8 mouse cellular contexts compared by ENCODE assay signal in genomic region chr3:107334202-107334934, GRCm38 (mm10). TPM values are rescaled to one million over a fixed set of nuclear protein-coding genes. Genes with fewer than 3 reads are reported as not detected.
DNase-seq lines count a peak whose midpoint lies in the region; ATAC-seq lines count a peak whose summit lies in the region.

No protein-coding gene starts in this region.

- ATAC-seq in embryonic facial prominence, embryonic 15.5 days (ENCODE audit: insufficient number of reproducible peaks, low FRiP score, low TSS enrichment, low read depth) = no peak
- ATAC-seq in limb, embryonic 15.5 days (ENCODE audit: insufficient number of reproducible peaks, low FRiP score, low TSS enrichment, low read depth) = no peak

- peak overlapping the region; percentile 98 for H3K27ac ChIP-seq in heart, embryonic 10.5 days
- H3K27ac ChIP-seq in embryonic facial prominence, embryonic 15.5 days (replicated peaks) = peak overlapping the region; percentile 96
- peak overlapping the region; percentile 96 for H3K27ac ChIP-seq in limb, embryonic 15.5 days

- H3K27me3 ChIP-seq in heart, embryonic 10.5 days (ENCODE audit: insufficient read depth, poor library complexity, severe bottlenecking) = no peaks in the 10 kb centered on the region
- H3K27me3 ChIP-seq in embryonic facial prominence, embryonic 15.5 days = no peaks in the 10 kb centered on the region
- no peaks in the 10 kb centered on the region for H3K27me3 ChIP-seq in limb, embryonic 15.5 days

- intact Hi-C loops in heart, postnatal 14 days (cut with DNase I) = loop anchor here (5.0 kb wide), 1 partner anchor 97 kb away; the partner anchor contains the start of gene Prok1

- peaks cover 22% of the 10 kb centered on the region for H3K4me1 ChIP-seq in heart, embryonic 10.5 days
- H3K4me1 ChIP-seq in embryonic facial prominence, embryonic 15.5 days = peaks cover 28% of the 10 kb centered on the region
- peaks cover 28% of the 10 kb centered on the region for H3K4me1 ChIP-seq in limb, embryonic 15.5 days

- 11% methylated on average over 12 of the region's 12 CpGs for WGBS in heart, embryonic 10.5 days
- WGBS in embryonic facial prominence, embryonic 15.5 days = 10% methylated on average over 12 of the region's 12 CpGs
- 11% methylated on average over 12 of the region's 12 CpGs for WGBS in limb, embryonic 15.5 days

- peaks cover 17% of the 10 kb centered on the region for H3K36me3 ChIP-seq in heart, embryonic 10.5 days
- peaks cover 14% of the 10 kb centered on the region for H3K36me3 ChIP-seq in embryonic facial prominence, embryonic 15.5 days
- peaks cover 16% of the 10 kb centered on the region for H3K36me3 ChIP-seq in limb, embryonic 15.5 days

- H3K4me2 ChIP-seq in embryonic facial prominence, embryonic 15.5 days (replicated peaks) = peak overlapping the region; percentile 65
- H3K4me2 ChIP-seq in limb, embryonic 15.5 days = peak overlapping the region; percentile 74

- H3K4me3 ChIP-seq in heart, embryonic 10.5 days = peak overlapping the region; percentile 92
- H3K4me3 ChIP-seq in embryonic facial prominence, embryonic 15.5 days (replicated peaks) = peak overlapping the region; percentile 96
- peak overlapping the region; percentile 93 for H3K4me3 ChIP-seq in limb, embryonic 15.5 days

- H3K9me3 ChIP-seq in heart, embryonic 10.5 days = no peaks in the 10 kb centered on the region
- H3K9me3 ChIP-seq in embryonic facial prominence, embryonic 15.5 days (replicated peaks) = no peaks in the 10 kb centered on the region
- H3K9me3 ChIP-seq in limb, embryonic 15.5 days = no peaks in the 10 kb centered on the region

- DNase-seq in heart, embryonic 10.5 days (ENCODE audit: low spot score) = no peak
- DNase-seq in heart, postnatal 14 days = no peak
- peak; percentile 23 for DNase-seq in 3134 (ENCODE audit: extremely low read depth, insufficient read length, low spot score)
- DNase-seq in urinary bladder, postnatal 25 days (ENCODE audit: low spot score) = no peak
- DNase-seq in thymus, postnatal 25 days = no peak
- DNase-seq in cerebellum, adult 11-12 months = no peak

- peak overlapping the region; percentile 84 for H3K9ac ChIP-seq in embryonic facial prominence, embryonic 15.5 days
- H3K9ac ChIP-seq in limb, embryonic 15.5 days = peak overlapping the region; percentile 85

RNA-seq across cellular contexts. Expression of gene Rbm15, which starts 0.9 kb away (rescaled TPM):
- polyA plus RNA-seq in heart, embryonic 10.5 days (2016; fragmentation: Nextera tagmentation; extraction: Ambion mirVana) = 11.8 and 13.3 TPM in 2 replicates
- 10 to 100 TPM; 24.3 to 26.0 TPM for total RNA-seq in heart, postnatal 14 days (2021)
- 12.7 and 13.0 TPM in 2 replicates for polyA plus RNA-seq in embryonic facial prominence, embryonic 15.5 days (2015; fragmentation: Nextera tagmentation; extraction: Ambion mirVana)
- polyA plus RNA-seq in limb, embryonic 15.5 days (2015; fragmentation: Nextera tagmentation; extraction: Ambion mirVana) = 11.6 and 12.8 TPM in 2 replicates

RNA-seq across cellular contexts. Expression of gene Slc16a4, which starts 43.3 kb away (rescaled TPM):
- 1.5 and 1.7 TPM in 2 replicates for polyA plus RNA-seq in heart, embryonic 10.5 days (2016; fragmentation: Nextera tagmentation; extraction: Ambion mirVana)
- total RNA-seq in heart, postnatal 14 days (2021) = under 1 TPM; 0.37 to 0.60 TPM
- polyA plus RNA-seq in embryonic facial prominence, embryonic 15.5 days (2015; fragmentation: Nextera tagmentation; extraction: Ambion mirVana) = 4.0 and 4.7 TPM in 2 replicates
- polyA plus RNA-seq in limb, embryonic 15.5 days (2015; fragmentation: Nextera tagmentation; extraction: Ambion mirVana) = 6.7 and 7.1 TPM in 2 replicates

RNA-seq across cellular contexts. Expression of gene Lamtor5, which starts 55.7 kb away (rescaled TPM):
- 157 and 163 TPM in 2 replicates for polyA plus RNA-seq in heart, embryonic 10.5 days (2016; fragmentation: Nextera tagmentation; extraction: Ambion mirVana)
- total RNA-seq in heart, postnatal 14 days (2021) = 10 to 100 TPM; 63.2 to 71.3 TPM
- 184 and 198 TPM in 2 replicates for polyA plus RNA-seq in embryonic facial prominence, embryonic 15.5 days (2015; fragmentation: Nextera tagmentation; extraction: Ambion mirVana)
- 175 and 176 TPM in 2 replicates for polyA plus RNA-seq in limb, embryonic 15.5 days (2015; fragmentation: Nextera tagmentation; extraction: Ambion mirVana)
